Mouse (Mus musculus): ENCODE measurements at regions not wholly inside any gene's neighbourhood (a gene's known extent, or its start where the extent isn't known, plus 50 kb on each side); places are given as distances from the start of the nearest gene placed in this dataset.

DNA sequence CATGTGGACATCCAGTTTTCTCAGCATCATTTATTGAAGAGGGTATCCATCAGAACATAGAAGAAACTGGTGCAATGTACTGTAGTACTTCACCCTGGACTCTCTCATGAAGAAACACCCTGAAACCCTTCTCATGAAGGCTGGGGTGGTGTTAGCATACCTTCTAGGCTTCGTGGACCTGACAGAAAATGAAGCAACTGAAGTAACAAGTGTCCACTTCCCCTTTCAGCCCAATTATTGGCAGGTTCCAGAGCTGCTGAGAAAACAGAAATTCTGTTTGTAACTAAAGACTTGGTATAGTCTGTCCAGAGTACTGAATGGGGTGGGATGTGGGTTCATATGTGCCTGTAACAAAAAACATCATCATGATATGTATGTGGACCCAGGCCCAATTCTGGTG is 231.4 kb upstream of the Fggy start:
- no peak for DNase-seq

GRCm38 (mm10) chr4:95339822-95340221 is 217.5 kb upstream of the Fggy start:
- no peak for DNase-seq

- DNase-seq = no peak
These were observed 216.4 kb upstream of the Fggy start for GRCm38 (mm10) chr4:95340926-95341325.

DNA sequence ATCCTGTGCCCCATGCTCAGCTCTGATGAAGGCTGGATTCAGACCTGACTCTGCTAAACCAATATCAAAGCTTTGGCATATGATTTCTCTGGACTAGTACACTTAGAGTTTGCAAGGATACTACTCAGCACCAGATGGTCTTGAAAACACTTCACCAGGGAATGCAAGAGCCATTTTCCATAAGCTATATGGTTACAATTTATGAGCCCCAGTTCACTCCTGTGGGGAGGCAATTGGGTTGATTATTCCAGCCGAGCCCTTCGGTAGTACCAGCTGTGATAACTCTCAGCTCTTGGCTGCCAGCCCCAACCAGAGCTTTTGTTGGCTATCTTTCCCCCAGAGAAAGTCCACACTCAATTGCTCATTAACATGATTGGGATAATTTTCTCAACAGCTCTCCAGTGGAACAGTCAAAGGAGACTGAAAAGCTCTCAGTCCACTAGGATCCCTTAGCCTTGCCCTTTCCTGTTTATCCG is 210.5 kb upstream of the Fggy start:
- DNase-seq = peak; percentile 44

DNA sequence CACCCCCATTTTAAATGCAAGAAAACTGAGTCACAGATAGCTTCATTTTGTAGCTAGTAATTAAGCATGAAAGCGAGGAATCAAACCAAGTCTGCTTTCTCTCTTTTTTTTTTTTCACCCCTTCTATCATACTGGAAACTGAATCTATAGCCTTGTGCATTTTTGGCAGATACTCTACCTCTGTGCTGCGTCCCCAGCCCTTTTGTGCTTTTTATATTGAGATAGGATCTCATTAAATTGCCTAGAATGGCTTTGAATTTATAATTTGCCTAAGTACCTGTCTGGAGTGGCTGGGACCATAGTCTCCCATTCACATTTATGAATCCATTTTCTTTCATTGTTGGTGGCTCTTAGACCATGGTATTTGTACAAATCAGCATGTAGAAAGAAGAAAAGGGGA is 209.9 kb upstream of the Fggy start:
- DNase-seq = no peak

DNA sequence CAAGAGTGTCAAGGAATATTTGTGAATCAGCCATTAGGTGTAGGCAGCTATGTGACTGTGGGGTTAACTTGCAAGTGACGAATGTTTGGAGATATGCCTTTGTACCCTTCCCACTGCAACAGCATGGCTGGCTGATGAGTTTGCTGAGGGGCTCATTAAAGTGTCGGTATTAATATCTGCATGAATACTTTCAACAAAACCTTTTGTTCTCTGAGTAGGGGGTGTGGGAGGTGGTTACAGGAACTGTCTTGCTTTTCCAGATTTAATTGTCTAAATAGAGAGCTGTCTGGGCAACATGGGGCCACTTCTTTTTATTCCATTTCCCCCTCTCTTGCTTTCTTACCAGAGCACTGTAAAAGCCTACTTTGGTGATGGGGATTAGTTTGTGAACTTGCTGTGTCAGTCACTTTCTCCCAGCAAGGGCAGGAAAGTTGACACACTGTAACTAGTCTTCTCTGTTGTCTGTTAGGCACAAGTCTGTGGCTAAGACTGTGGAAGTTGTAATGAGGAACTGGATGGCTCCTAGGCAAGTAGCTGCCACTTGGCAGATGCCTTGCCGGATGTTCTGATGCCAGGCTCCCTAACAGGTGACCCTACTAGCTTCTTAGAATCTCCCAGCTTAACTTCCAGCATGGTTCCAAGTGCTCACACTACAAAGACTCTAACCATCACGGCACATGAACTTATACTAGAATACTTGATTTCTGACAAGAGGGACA is 208.7 kb upstream of the Fggy start:
- no peak for DNase-seq

DNA sequence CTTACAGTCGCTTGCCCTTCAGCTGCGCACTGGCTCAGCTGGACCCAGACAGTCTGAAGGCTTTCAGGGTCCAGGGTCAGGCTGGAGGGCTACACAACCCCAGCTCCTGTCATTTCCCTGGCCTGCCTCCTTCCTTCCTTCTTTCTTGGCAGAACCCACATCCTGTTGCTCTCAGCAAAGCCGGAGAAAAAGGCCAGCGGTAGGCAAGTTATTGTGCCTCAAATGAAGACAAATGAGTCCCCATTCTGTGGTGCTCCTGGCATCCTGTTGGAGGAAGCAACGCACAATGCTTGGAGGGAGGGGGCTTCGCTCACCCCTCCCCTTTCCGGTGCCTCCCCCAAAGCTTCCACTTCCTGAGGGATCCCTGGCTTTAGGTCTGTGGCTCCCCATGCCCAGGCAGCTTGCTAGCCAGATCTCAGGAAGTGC is 203.4 kb upstream of the Fggy start:
- peak; percentile 77 for DNase-seq

DNA sequence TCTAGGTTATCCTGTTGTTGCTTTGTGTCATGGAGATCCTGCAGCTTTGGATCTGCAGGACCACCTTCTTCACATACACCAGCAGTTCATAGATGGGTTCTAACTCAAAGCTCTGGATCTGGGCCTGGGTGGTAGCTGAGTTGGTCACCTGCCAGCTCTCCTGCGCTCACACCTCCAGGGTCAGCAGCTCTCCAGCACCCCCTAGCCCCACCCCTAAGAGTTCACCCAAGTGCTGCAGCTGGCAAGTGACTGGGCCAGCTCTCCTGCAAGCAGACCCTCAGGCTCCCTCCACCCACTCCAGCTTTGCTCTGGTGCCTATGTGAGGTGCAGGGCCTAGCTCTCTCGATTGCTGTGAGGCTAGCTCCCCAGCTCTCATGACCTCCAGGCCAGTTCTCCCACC is 198.6 kb upstream of the Fggy start:
- no peak for DNase-seq

GRCm38 (mm10) chr4:95360336-95360967 is 196.9 kb upstream of the Fggy start:
- no peak for DNase-seq

- DNase-seq = peak; percentile 31
These were observed 192.8 kb upstream of the Fggy start for GRCm38 (mm10) chr4:95364376-95365082.

DNA sequence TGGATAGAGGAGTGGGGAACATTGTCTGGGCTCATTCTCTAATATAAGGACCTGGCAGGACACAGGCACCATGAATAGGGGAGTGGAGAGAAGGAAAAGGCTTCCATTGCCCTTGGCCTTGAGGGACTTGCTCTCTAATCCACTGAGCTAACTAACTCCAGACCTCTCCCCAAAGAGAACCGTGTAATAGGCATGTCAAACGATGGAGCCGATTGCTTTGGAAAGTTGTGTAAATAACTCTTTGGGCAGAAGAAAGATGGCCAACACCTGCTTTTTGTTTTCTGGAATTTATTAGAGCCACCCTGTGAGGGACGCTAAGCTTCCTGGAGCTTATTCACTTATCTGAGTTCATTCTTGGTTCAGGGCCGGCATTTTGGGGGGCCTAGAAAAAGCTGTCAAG is 180.9 kb upstream of the Fggy start:
- no peak for DNase-seq

DNA sequence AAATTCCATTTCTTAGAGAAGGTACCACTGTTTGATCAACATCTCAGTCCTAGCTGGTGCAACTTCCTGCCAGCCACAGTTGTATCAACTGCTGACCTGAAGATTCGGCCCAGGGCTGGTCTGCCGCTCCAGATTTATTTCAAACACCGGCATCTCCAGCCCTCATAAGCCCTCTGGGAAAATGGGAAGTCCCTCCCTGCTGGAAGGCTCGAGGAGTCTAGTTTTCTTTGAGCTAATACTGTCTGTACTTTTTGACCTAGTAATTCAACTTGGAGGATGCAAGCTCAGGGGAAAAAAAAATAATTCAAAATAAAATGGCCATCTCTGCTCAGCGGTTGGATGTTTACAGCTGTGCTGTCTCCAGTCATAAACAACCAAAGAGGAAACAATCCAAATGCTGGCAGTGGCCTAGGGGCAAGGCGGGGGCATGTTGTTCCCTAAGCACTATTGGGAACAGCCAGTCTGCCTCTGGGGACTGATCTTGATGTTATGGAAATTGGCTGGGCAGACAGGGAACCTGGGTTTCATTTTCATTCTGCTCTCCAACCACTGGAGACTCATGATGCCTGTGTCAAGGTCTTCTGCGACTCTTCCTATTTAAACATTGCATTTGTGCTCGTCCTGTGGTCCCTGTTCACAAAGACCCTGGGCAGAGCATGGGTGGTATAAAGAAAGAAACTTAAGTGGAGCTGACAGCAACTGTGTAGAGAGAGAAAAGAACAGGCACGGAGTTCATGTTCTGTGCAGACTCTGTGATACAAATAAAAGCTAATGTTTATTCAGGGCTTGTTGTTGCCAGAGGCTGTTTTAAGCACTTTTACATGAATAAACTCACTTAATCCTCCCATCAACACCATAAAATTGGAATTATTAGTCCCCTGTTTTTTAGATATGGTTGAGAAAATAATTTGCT is 179.8 kb upstream of the Fggy start:
- DNase-seq = peak; percentile 53

GRCm38 (mm10) chr4:95378645-95379044 is 178.7 kb upstream of the Fggy start:
- peak; percentile 22 for DNase-seq

DNA sequence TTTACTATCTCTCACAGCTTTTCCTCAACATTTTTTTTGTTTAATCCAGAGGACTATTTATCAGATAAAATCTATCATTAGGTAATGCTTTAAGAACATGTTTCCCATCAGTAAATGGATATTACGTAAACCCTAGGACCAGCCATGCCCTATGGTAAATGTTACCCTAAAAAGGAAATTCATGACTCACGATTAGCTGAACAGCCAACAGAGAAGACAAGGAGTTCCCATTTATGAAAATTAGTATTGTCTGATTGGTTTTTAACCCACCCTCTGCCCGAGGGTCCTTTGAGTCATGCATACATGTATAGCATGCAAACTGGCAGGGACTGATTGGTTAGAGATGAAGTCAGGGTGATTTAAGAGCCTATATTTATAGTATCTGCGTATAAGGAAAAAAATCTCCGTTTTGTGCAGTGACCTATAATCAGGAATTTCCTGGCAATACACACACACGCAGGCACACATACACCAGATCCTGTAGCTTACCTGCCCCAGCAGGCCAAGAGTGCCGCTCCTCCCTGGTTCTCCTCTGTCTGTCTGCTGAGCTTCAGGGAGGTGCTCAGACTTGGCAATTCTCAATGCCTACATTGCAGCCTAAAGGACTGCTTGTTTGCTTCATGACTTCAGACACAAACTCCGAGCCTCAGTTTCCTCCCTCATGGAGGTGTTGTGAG is 174.0 kb upstream of the Fggy start:
- no peak for DNase-seq

GRCm38 (mm10) chr4:95385552-95385951 is 171.8 kb upstream of the Fggy start:
- DNase-seq = peak; percentile 47

DNA sequence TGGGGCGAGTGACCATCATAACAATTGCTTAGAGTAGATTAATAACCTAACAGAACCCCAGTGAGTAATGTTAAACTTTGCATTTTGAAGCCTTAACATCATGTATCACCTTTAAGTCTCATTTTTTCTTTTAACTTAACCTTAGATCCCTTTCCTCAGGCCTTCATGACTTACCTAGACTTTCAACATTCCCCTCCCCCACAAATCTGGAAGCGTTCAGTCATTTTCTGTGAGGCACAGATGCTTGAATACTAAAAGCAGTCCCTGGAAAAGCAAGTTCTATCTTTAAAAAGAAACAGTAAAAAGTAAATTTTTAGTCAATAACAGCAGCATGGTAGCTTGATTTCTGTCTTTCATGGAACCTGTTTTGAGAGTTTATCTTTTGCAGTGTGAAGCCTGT is 171.3 kb upstream of the Fggy start:
- DNase-seq = peak; percentile 25

GRCm38 (mm10) chr4:95388556-95388955 is 168.8 kb upstream of the Fggy start:
- DNase-seq = peak; percentile 15

- peak; percentile 63 for DNase-seq
These were observed 167.7 kb upstream of the Fggy start for GRCm38 (mm10) chr4:95389647-95390046.

- DNase-seq = no peak
These were observed 166.8 kb upstream of the Fggy start for GRCm38 (mm10) chr4:95390549-95390948.

GRCm38 (mm10) chr4:95395746-95396145 is 161.6 kb upstream of the Fggy start:
- DNase-seq = peak; percentile 27

DNA sequence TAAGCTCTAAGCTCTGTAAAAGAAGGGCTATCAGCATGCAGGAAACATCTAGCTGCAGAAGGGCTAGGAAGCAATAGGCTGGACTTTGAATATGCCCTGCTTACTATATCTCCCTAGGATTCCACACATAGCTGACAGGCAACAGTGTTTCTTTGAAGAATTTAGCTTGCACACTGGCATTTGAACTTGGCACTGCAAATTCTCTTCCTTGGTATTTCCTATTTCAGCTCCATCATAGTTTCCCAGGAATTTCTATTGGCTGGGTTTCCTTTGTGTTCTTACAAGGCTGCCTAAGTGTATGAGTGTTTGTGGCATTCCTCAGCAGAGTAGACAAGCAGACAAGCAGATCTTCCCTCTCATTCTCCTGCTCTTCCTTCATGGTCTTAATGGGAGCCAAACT is 159.0 kb upstream of the Fggy start:
- DNase-seq = no peak

- no peak for DNase-seq
These were observed 155.0 kb upstream of the Fggy start for GRCm38 (mm10) chr4:95402273-95402672.
